Mouse (Mus musculus) lung, embryonic 16.5 days (tissue): ENCODE measurements around the gene Mef2d. TPM values are rescaled to one million over a fixed set of nuclear protein-coding genes. Genes with fewer than 3 reads are reported as not detected.

Experiments used
- ATAC-seq: fragments of 200-750 bp; cut with Nextera tagmentation; 2 replicates; pipeline ENCODE4 v1.8.0; 2017; ENCODE audit warnings: low read depth, mild to moderate bottlenecking, moderate library complexity
- H3K27ac ChIP-seq: fragments of 300-500 bp; sonication (generic); 2 replicates; pipeline ENCODE4 v1.5.1; 2014; ENCODE audit warnings: mild to moderate bottlenecking, control low read depth, low read length
- H3K27me3 ChIP-seq: fragments of 300-500 bp; sonication (generic); 2 replicates; pipeline ENCODE4 v1.6.1; 2014; ENCODE audit warnings: low read depth, low read length, mixed read lengths; ENCODE audit not compliant: control insufficient read depth, insufficient read depth
- H3K36me3 ChIP-seq: fragments of 300-500 bp; sonication (generic); 2 replicates; pipeline ENCODE4 v1.6.1; 2014; ENCODE audit warnings: low read length; ENCODE audit not compliant: control insufficient read depth, insufficient read depth
- H3K4me1 ChIP-seq: fragments of 300-500 bp; sonication (generic); replicated peaks from 2 replicates; pipeline ENCODE4 v1.6.1; 2014; ENCODE audit warnings: low read length, mixed read lengths; ENCODE audit not compliant: control insufficient read depth, insufficient read depth
- H3K4me2 ChIP-seq: fragments of 300-500 bp; sonication (generic); 2 replicates; pipeline ENCODE4 v1.6.1; 2014; ENCODE audit warnings: low read depth, low read length, control low read depth
- H3K4me3 ChIP-seq: fragments of 300-500 bp; sonication (generic); 2 replicates; pipeline ENCODE4 v1.5.1; 2014; ENCODE audit warnings: mild to moderate bottlenecking, low read length, control low read depth
- H3K9ac ChIP-seq: fragments of 300-500 bp; sonication (generic); 2 replicates; pipeline ENCODE4 v1.6.1; 2014; ENCODE audit warnings: low read length, control low read depth
- H3K9me3 ChIP-seq: fragments of 300-500 bp; sonication (generic); 2 replicates; pipeline ENCODE4 v1.6.1; 2016; ENCODE audit warnings: low read length; ENCODE audit not compliant: control insufficient read depth
- WGBS: fragments of 180-500 bp; shearing (Covaris S2); extraction: QIAGEN DNeasy Blood & Tissue Kit; methylation state at CpG from one replicate; pipeline ENCODE4 v1.1.7; 2014; 5-methylcytosine and 5-hydroxymethylcytosine counted together
- polyA plus RNA-seq: library from polyadenylated mRNA; unstranded; fragments of >200 nt; fragmentation: Nextera tagmentation; extraction: Ambion mirVana; gene quantifications from 2 replicates; pipeline ENCODE4 v1.2.1, GENCODE M21; 2015

Mef2d gene
- polyA plus RNA-seq, 1 experiment from 2014 or later, result 22.9 TPM

- no peak overlapping the region for H3K4me2 ChIP-seq
- H3K27me3 ChIP-seq, result no peaks in the 10 kb centered on the region
- H3K4me3 ChIP-seq, result no peak overlapping the region
- peaks cover 6% of the 10 kb centered on the region for H3K4me1 ChIP-seq
- WGBS, result 49% methylated on average over 2 of the region's 2 CpGs
- no peak for ATAC-seq
- H3K9ac ChIP-seq, result no peak overlapping the region
- H3K9me3 ChIP-seq, result no peaks in the 10 kb centered on the region
- H3K27ac ChIP-seq, result no peak overlapping the region
- H3K36me3 ChIP-seq, result no peaks in the 10 kb centered on the region
Measured at GRCm38 (mm10) chr3:88132492-88132891, 9.7 kb upstream of the Mef2d start.

GRCm38 (mm10) chr3:88133187-88133771 lies 8.9 kb upstream of the Mef2d start:
- Histone ChIP-seq H3K27me3 (no peaks in the 10 kb centered on the region), H3K4me1 (peaks cover 6% of the 10 kb centered on the region), H3K27ac (peak overlapping the region; percentile 48), H3K9me3 (no peaks in the 10 kb centered on the region), H3K9ac (peak overlapping the region; percentile 22; the same call in 1 of the 2 replicates), H3K36me3 (no peaks in the 10 kb centered on the region), H3K4me2 (no peak overlapping the region), H3K4me3 (no peak overlapping the region)
- no peak for ATAC-seq
- 34% methylated on average over 4 of the region's 4 CpGs for WGBS

DNA sequence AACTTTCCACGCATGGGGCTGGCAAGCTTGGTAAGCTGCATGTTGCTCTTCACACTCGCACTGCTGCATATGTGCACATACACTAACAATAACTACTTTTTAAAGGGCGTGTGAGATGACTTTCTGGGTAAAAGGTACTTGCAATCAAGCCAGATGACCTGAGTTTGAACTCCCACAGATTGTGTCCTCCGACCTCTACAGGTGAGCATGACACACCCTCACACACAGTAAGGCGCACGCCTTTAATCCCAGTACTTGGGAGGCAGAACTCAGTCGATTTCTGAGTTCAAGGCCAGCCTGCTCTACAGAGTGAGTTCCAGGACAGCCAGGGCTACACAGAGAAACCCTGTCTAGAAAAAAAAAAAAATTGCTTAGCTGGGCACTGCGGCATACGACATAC lies 5.8 kb upstream of the Mef2d start:
- Histone ChIP-seq H3K27me3 (no peaks in the 10 kb centered on the region), H3K36me3 (no peaks in the 10 kb centered on the region), H3K27ac (no peak overlapping the region), H3K9me3 (no peaks in the 10 kb centered on the region), H3K4me1 (peaks cover 30% of the 10 kb centered on the region), H3K9ac (no peak overlapping the region), H3K4me2 (no peak overlapping the region), H3K4me3 (no peak overlapping the region)
- ATAC-seq, result no peak
- WGBS, result 75% methylated on average over 9 of the region's 9 CpGs

- H3K9me3 ChIP-seq, result no peaks in the 10 kb centered on the region
- H3K27ac ChIP-seq, result peak overlapping the region; percentile 15
- H3K9ac ChIP-seq, result peak overlapping the region; percentile 16
- H3K4me2 ChIP-seq, result peak overlapping the region; percentile 92; the same call in 1 of the 2 replicates
- no peaks in the 10 kb centered on the region for H3K36me3 ChIP-seq
- WGBS, result 60% methylated on average over 4 of the region's 4 CpGs
- no peaks in the 10 kb centered on the region for H3K27me3 ChIP-seq
- no peak for ATAC-seq
- peaks cover 33% of the 10 kb centered on the region for H3K4me1 ChIP-seq
- no peak overlapping the region for H3K4me3 ChIP-seq
Measured at GRCm38 (mm10) chr3:88136945-88137494, 5.2 kb upstream of the Mef2d start.

GRCm38 (mm10) chr3:88137821-88138220 lies 4.4 kb upstream of the Mef2d start:
- Histone ChIP-seq H3K4me3 (peak overlapping the region; percentile 66), H3K27me3 (no peaks in the 10 kb centered on the region), H3K4me1 (peaks cover 33% of the 10 kb centered on the region), H3K9ac (peak overlapping the region; percentile 38), H3K4me2 (peak overlapping the region; percentile 92), H3K9me3 (no peaks in the 10 kb centered on the region), H3K36me3 (no peaks in the 10 kb centered on the region), H3K27ac (peak overlapping the region; percentile 99)
- WGBS, result 4% methylated on average over 3 of the region's 3 CpGs
- ATAC-seq, result no peak

DNA sequence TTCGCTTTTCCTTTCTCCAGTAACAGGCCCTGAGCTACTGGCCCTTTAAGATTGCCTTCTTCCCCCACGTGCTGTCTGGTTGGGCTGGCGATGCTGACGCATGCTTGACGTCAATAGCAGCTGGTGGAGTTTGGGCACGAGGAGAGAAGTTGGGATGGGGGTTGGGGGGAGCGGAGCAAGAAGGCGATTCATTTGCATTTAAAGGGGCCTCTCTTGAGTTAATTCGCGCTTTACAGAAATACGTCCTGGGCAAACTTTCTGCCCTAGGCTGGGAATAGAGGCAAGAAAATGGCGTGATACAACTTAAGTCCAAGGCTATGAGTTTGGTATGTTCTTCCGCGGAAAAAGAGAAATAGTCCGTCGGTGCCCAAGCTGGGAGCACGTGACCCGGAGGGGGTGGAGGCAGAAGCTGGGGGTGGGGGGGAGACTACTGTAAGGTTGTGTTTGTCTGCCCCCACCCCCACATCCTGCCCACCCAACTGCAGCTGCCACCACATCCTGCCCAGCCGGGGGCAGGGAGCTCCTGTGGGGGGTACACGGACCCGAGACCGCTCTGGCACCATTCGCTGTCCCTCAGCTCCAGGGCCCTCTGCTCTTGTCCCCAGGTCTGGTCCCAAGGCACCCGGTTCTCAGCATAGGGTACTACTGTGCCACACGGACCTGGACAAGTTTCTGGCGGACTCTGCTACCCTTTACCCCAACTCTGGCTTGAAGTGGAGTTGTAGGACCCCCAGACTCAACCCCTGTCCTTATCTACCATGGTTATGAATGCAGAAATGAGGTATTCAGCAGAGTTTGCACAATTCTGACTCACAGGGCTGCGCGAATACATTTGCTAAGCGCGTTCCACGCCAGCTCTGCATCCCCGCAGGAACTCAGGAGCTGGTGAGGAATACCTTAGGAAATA lies 3.6 kb upstream of the Mef2d start:
- peak; percentile 72 for ATAC-seq
- no peaks in the 10 kb centered on the region for H3K9me3 ChIP-seq
- H3K27me3 ChIP-seq, result no peaks in the 10 kb centered on the region
- peak overlapping the region; percentile 82 for H3K9ac ChIP-seq
- peak overlapping the region; percentile 66 for H3K4me3 ChIP-seq
- peak overlapping the region; percentile 92 for H3K4me2 ChIP-seq
- peak overlapping the region; percentile 99 for H3K27ac ChIP-seq
- H3K36me3 ChIP-seq, result no peaks in the 10 kb centered on the region
- H3K4me1 ChIP-seq, result peaks cover 34% of the 10 kb centered on the region
- WGBS, result under 1% methylated on average over 32 of the region's 32 CpGs

DNA sequence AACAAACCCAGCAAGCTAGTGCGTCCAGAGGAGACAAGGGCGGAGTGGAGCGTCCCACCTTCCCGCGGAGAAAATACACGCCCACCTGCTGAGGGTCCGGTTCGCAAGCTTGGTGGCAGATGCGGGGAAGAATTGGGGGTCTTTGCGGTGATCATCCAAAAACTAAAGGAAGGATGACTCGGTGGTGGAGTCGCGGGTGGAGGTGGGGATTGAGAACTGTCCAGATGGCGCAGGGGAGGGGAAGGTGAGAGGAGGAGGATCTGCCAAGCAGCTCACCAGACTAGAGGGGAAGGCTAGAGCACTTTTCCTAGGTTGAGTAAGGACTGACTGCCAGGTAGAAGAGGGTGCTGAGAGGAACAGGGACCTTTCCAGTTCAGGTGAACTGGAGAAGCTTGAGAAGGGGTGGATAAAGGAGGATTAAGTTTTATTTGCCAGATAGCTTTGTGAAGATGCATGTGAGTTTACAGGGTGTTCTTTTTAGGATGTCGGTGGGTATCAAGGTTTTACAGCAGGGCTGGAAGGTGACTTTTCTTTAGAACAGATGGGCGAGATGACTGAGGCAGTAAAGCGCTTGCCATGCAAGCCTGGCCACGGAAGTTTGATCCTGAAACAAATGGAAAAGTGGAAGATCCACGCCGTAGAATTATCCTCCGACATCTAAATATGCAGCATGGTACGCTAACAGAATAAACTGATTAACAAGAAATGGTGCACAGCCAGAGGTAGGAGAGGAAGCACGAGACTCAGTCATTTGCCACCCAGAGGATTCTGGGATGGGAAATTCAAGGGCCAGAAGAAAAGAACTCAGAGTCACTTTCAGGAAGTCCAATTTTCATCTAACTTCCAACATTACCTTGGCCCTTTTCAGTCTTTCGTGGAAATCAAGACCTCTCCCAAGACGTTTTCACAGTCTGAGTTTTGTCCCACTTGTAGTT lies 2.7 kb upstream of the Mef2d start:
- Histone ChIP-seq H3K9me3 (no peaks in the 10 kb centered on the region), H3K4me1 (peaks cover 44% of the 10 kb centered on the region), H3K36me3 (no peaks in the 10 kb centered on the region), H3K9ac (peak overlapping the region; percentile 82), H3K4me3 (peak overlapping the region; percentile 66), H3K27ac (peak overlapping the region; percentile 99), H3K4me2 (peak overlapping the region; percentile 92), H3K27me3 (no peaks in the 10 kb centered on the region)
- 18% methylated on average over 25 of the region's 25 CpGs for WGBS
- ATAC-seq, result no peak

DNA sequence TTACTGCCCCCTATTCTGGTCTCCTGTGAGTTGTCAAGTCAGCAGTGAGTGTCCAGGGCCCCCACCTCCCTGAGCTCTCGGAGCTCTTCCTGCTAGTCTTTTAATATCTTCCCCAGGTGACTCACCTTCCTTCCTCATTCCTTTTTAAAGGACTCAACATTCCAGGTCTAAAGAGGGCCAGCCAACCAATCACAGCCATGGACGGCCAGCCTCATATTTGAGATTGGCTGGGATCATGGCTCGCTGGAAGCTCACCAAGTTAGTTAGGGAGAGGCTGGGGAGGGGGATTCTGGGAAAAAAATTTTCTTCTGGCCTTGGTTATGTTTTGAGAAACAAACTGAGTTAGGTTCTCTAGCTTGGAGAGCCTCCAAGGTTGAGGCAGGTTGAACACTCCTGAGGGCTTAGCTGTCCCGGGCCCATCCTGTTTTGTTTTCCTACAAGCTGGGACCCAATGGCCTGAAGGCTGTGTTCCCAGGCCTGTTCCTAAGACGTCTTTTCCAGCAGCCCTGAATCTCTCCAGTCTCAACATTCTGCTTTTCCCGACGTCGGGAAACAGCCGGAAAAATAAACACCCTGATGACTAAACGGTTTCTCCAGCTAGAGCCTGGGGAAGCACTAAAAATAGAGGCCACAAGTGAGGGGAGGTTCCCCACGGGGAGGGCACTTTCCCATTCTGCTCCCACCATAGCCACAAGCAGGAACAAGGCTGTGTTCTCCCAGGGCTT lies 1.8 kb upstream of the Mef2d start:
- Histone ChIP-seq H3K4me2 (peak overlapping the region; percentile 92), H3K27me3 (no peaks in the 10 kb centered on the region), H3K9ac (peak overlapping the region; percentile 44), H3K4me3 (peak overlapping the region; percentile 66), H3K36me3 (no peaks in the 10 kb centered on the region), H3K27ac (peak overlapping the region; percentile 99), H3K9me3 (no peaks in the 10 kb centered on the region), H3K4me1 (peaks cover 52% of the 10 kb centered on the region)
- 6% methylated on average over 11 of the region's 11 CpGs for WGBS
- ATAC-seq, result no peak
